Comparison of ENCODE assay signal across 9 mouse cellular contexts in genomic region chr11:80818060-80818697, GRCm38 (mm10). TPM values are rescaled to one million over a fixed set of nuclear protein-coding genes. Genes with fewer than 3 reads are reported as not detected.
DNase-seq lines count a peak whose midpoint lies in the region; ATAC-seq and TF ChIP-seq lines count a peak whose summit lies in the region.
"Had no signal": no experiment of that assay in that cellular context is flagged by ENCODE, and none has a peak within 500 bp of the region (broad histone marks: within the 10 kb centered on the region; RNA-seq: fewer than 3 reads in every experiment).

No protein-coding gene starts in this region.

- TF ChIP-seq CTCF in cerebellum, adult 2 months (IDR thresholded peaks at IDR 0.05; ENCODE audit: borderline replicate concordance, insufficient read depth, low read depth, low read length), result peak; percentile 72

- H3K4me1 ChIP-seq in cerebellum, adult 2 months (ENCODE audit: control insufficient read depth, insufficient read depth, low read length), result no peaks in the 10 kb centered on the region
- H3K4me1 ChIP-seq in hindbrain, embryonic 12.5 days, result peaks cover 13% of the 10 kb centered on the region; the same call in 1 of the 2 replicates

- H3K27ac ChIP-seq in cerebellum, adult 2 months (ENCODE audit: insufficient read depth, low read length), result no peak overlapping the region
- H3K27ac ChIP-seq in hindbrain, embryonic 12.5 days, result no peak overlapping the region
- H3K27ac ChIP-seq: midbrain, embryonic 12.5 days had no signal

- no peak overlapping the region for H3K4me3 ChIP-seq in cerebellum, adult 2 months (replicated peaks; ENCODE audit: insufficient read depth, low read depth, low read length)
- no peak overlapping the region for H3K4me3 ChIP-seq in hindbrain, embryonic 12.5 days
- H3K4me3 ChIP-seq: midbrain, embryonic 12.5 days had no signal

- H3K9me3 ChIP-seq in hindbrain, embryonic 12.5 days (replicated peaks), result no peaks in the 10 kb centered on the region
- H3K9me3 ChIP-seq: midbrain, embryonic 12.5 days had no signal

- 52% methylated on average over 11 of the region's 11 CpGs for WGBS in cerebellum, adult 2 months
- WGBS in hindbrain, embryonic 12.5 days, result 39% methylated on average over 11 of the region's 11 CpGs

- H3K36me3 ChIP-seq in hindbrain, embryonic 12.5 days, result peaks cover 50% of the 10 kb centered on the region

- no peak for TF ChIP-seq POLR2A in cerebellum, adult 2 months (IDR thresholded peaks at IDR 0.05; ENCODE audit: borderline replicate concordance, insufficient read depth, low read length)

- H3K4me2 ChIP-seq in hindbrain, embryonic 12.5 days (replicated peaks), result no peak overlapping the region
- H3K4me2 ChIP-seq: midbrain, embryonic 12.5 days had no signal

- DNase-seq in NIH3T3 (ENCODE audit: low read depth), result peak; percentile 93
- DNase-seq in cerebellum, adult 2 months, result peak; percentile 60 to 66
- peak; percentile 51 to 81 for DNase-seq in frontal cortex, adult 2 months (ENCODE audit: extremely low spot score in 1 of 2, low spot score in 1 of 2)
- peak; percentile 52 to 69 for DNase-seq in layer of hippocampus, postnatal 14 days (ENCODE audit: low spot score in 2 of 2)
- DNase-seq in lung, postnatal 10 days, result peak; percentile 91
- DNase-seq in right cerebral cortex, adult 2 months (ENCODE audit: low spot score in 2 of 2), result peak; percentile 58 to 78
- DNase-seq in urinary bladder, postnatal 36 days (ENCODE audit: low spot score in 2 of 2), result peak; percentile 68 to 76

- ATAC-seq in hindbrain, embryonic 12.5 days (ENCODE audit: low FRiP score), result peak; percentile 35; the same call in 1 of the 2 replicates

- no peaks in the 10 kb centered on the region for H3K27me3 ChIP-seq in cerebellum, adult 2 months (ENCODE audit: control insufficient read depth, insufficient read depth, low read length)
- H3K27me3 ChIP-seq in hindbrain, embryonic 12.5 days, result no peaks in the 10 kb centered on the region
- H3K27me3 ChIP-seq: midbrain, embryonic 12.5 days had no signal

- no peak overlapping the region for H3K9ac ChIP-seq in hindbrain, embryonic 12.5 days
- H3K9ac ChIP-seq: midbrain, embryonic 12.5 days had no signal

RNA-seq across cellular contexts. Expression of gene Tmem98, which starts 8.2 kb away (rescaled TPM):
- 27.8 and 34.0 TPM in 2 replicates for polyA plus RNA-seq in cerebellum, adult 2 months (2012; rRNA removed)
- polyA plus RNA-seq in frontal cortex, adult 2 months (2012; rRNA removed), result 15.5 and 18.4 TPM in 2 replicates
- polyA plus RNA-seq in hindbrain, embryonic 12.5 days (2016; fragmentation: Nextera tagmentation; extraction: Ambion mirVana), result 67.4 and 69.5 TPM in 2 replicates
- total RNA-seq in layer of hippocampus, postnatal 14 days (2021), result 10 to 100 TPM in 1 of 2 experiments, 1 to 10 TPM in 1; 7.3 to 10.7 TPM

RNA-seq across cellular contexts. Expression of gene Myo1d, which starts 38.4 kb away (rescaled TPM):
- polyA plus RNA-seq in cerebellum, adult 2 months (2012; rRNA removed), result 14.3 and 16.9 TPM in 2 replicates
- polyA plus RNA-seq in frontal cortex, adult 2 months (2012; rRNA removed), result 6.2 and 7.2 TPM in 2 replicates
- 4.5 and 4.7 TPM in 2 replicates for polyA plus RNA-seq in hindbrain, embryonic 12.5 days (2016; fragmentation: Nextera tagmentation; extraction: Ambion mirVana)
- 1 to 10 TPM; 4.7 to 5.0 TPM for total RNA-seq in layer of hippocampus, postnatal 14 days (2021)

RNA-seq across cellular contexts. Expression of gene Spaca3, which starts 40.0 kb away (rescaled TPM):
- polyA plus RNA-seq in cerebellum, adult 2 months (2012; rRNA removed), result not detected in 2 replicates
- polyA plus RNA-seq in frontal cortex, adult 2 months (2012; rRNA removed), result not detected in 2 replicates
- not detected in 2 replicates for polyA plus RNA-seq in hindbrain, embryonic 12.5 days (2016; fragmentation: Nextera tagmentation; extraction: Ambion mirVana)
- not detected for total RNA-seq in layer of hippocampus, postnatal 14 days (2021)
- polyA plus RNA-seq: midbrain, embryonic 12.5 days had no signal
